In genomic region chr7:142968809-142969511, GRCm38 (mm10) we compare ENCODE assay signal across 9 mouse cellular contexts. TPM values are rescaled to one million over a fixed set of nuclear protein-coding genes. Genes with fewer than 3 reads are reported as not detected.
A peak's percentile ranks its signal among the peaks of the same experiment; 100 is the strongest.
DNase-seq lines count a peak whose midpoint lies in the region; ATAC-seq and TF ChIP-seq lines count a peak whose summit lies in the region.
"Had no signal": no experiment of that assay in that cellular context is flagged by ENCODE, and none has a peak within 500 bp of the region (broad histone marks: within the 10 kb centered on the region; RNA-seq: fewer than 3 reads in every experiment).

TSS of gene Ascl2 (minus strand) at chr7:142969264.

- WGBS in forebrain, postnatal 0 days, result 1% methylated on average over 49 of the region's 51 CpGs
- WGBS in kidney, postnatal 0 days, result under 1% methylated on average over 51 of the region's 51 CpGs

- H3K4me3 ChIP-seq in forebrain, postnatal 0 days (ENCODE audit: low read depth, low read length), result peak within 1 kb of the TSS; percentile 42
- peak within 1 kb of the TSS; percentile 37 for H3K4me3 ChIP-seq in kidney, postnatal 0 days (replicated peaks; ENCODE audit: low read depth, low read length)

- no peaks in the 10 kb centered on the region for H3K36me3 ChIP-seq in forebrain, postnatal 0 days (ENCODE audit: insufficient read depth)
- no peaks in the 10 kb centered on the region for H3K36me3 ChIP-seq in kidney, postnatal 0 days (ENCODE audit: insufficient read depth, low read length)
- H3K36me3 ChIP-seq: G1E had no signal

- H3K27ac ChIP-seq in forebrain, postnatal 0 days (ENCODE audit: low read depth, low read length), result no peak within 1 kb of the TSS
- no peak within 1 kb of the TSS for H3K27ac ChIP-seq in kidney, postnatal 0 days

- peaks cover 53% of the 10 kb centered on the region for H3K27me3 ChIP-seq in forebrain, postnatal 0 days (ENCODE audit: insufficient read depth, low read length)
- peaks cover 57% of the 10 kb centered on the region for H3K27me3 ChIP-seq in kidney, postnatal 0 days (ENCODE audit: insufficient read depth, low read length)

- peak; percentile 42 for ATAC-seq in forebrain, postnatal 0 days
- ATAC-seq in kidney, postnatal 0 days (replicated peaks; ENCODE audit: low FRiP score, low read depth), result peak; percentile 48; the same call in 1 of the 2 replicates

- TF ChIP-seq CTCF in forebrain, postnatal 0 days (IDR thresholded peaks at IDR 0.05; ENCODE audit: low read depth), result no peak
- TF ChIP-seq CTCF in kidney, postnatal 0 days (IDR thresholded peaks at IDR 0.05; ENCODE audit: low read depth), result no peak

- DNase-seq in heart, adult 18-20 months, result peak; percentile 8 to 24
- DNase-seq in heart, adult 8-10 months (ENCODE audit: low spot score), result no peak
- peak; percentile 32 for DNase-seq in adrenal gland, postnatal 14 days
- peak; percentile 33 for DNase-seq in forebrain, postnatal 0 days
- peak; percentile 21 for DNase-seq in kidney, postnatal 0 days (ENCODE audit: low spot score)
- DNase-seq in lung, postnatal 36 days, result peak; percentile 4
- peak; percentile 73 for DNase-seq in testis, postnatal 14 days (ENCODE audit: low spot score)
- DNase-seq in spleen, postnatal 36 days (ENCODE audit: low spot score in 2 of 2), result no peak

- H3K4me2 ChIP-seq in forebrain, postnatal 0 days (ENCODE audit: low read depth), result peak within 1 kb of the TSS; percentile 92
- peak within 1 kb of the TSS; percentile 81 for H3K4me2 ChIP-seq in kidney, postnatal 0 days (ENCODE audit: low read length)

- H3K9ac ChIP-seq in forebrain, postnatal 0 days, result peak within 1 kb of the TSS; percentile 37
- no peak within 1 kb of the TSS for H3K9ac ChIP-seq in kidney, postnatal 0 days (ENCODE audit: low read depth, low read length)

- no peaks in the 10 kb centered on the region for H3K4me1 ChIP-seq in forebrain, postnatal 0 days (ENCODE audit: insufficient read depth)
- H3K4me1 ChIP-seq in kidney, postnatal 0 days (replicated peaks; ENCODE audit: insufficient read depth, low read length), result peaks cover 11% of the 10 kb centered on the region

- no peaks in the 10 kb centered on the region for H3K9me3 ChIP-seq in forebrain, postnatal 0 days (ENCODE audit: low read length)
- H3K9me3 ChIP-seq in kidney, postnatal 0 days (replicated peaks; ENCODE audit: low read length), result no peaks in the 10 kb centered on the region

RNA-seq across cellular contexts. Expression of gene Ascl2, which starts in this region (rescaled TPM):
- total RNA-seq in heart, adult 18-20 months (2021), result not detected
- total RNA-seq in heart, adult 8-10 months (2022), result not detected
- 0.45 TPM in 1 of 2 replicates, not detected in the other for total RNA-seq in adrenal gland, postnatal 14 days (2021)
- 0.54 TPM in 1 of 2 replicates, not detected in the other for total RNA-seq in forebrain, postnatal 0 days (2014; rRNA removed)
- polyA plus RNA-seq in forebrain, postnatal 0 days (2015; fragmentation: Nextera tagmentation; extraction: Ambion mirVana), result 0.44 and 0.52 TPM in 2 replicates
- 0.60 and 1.2 TPM in 2 replicates for polyA plus RNA-seq in kidney, postnatal 0 days (2015; fragmentation: Nextera tagmentation; extraction: Ambion mirVana)
- total RNA-seq: G1E had no signal
- polyA plus RNA-seq: G1E had no signal

Comparison
In these comparisons a context has a peak if more than half of its experiments do, and no peak if none do; other contexts are left out.
1. Peak in DNase-seq in heart, adult 18-20 months; RNA of the gene not detected or under 1 TPM.
2. Peak in DNase-seq in adrenal gland, postnatal 14 days; RNA of the gene not detected or under 1 TPM.
3. Peak in DNase-seq, ATAC-seq, H3K4me3 ChIP-seq, H3K9ac ChIP-seq and H3K4me2 ChIP-seq in forebrain, postnatal 0 days; RNA of the gene not detected or under 1 TPM.
4. DNase-seq: peak in kidney, postnatal 0 days (single experiment), lung, postnatal 36 days (single experiment) and testis, postnatal 14 days (single experiment); none in heart, adult 8-10 months (single experiment) and spleen, postnatal 36 days (0 of 2).